Mouse (Mus musculus) liver, embryonic 13.5 days (tissue): Measurements from ENCODE around the gene Pdcd2l. TPM values are rescaled to one million over a fixed set of nuclear protein-coding genes. Genes with fewer than 3 reads are reported as not detected.

Experiments used
- ATAC-seq: fragments of 200-750 bp; cut with Nextera tagmentation; 2 replicates; pipeline ENCODE4 v1.8.0; 2017; ENCODE audit warnings: low read depth, mild to moderate bottlenecking, moderate number of reproducible peaks, moderate library complexity
- DNase-seq: peaks from one replicate; pipeline ENCODE4 v3.0.0; 2022
- H3K27ac ChIP-seq: fragments of 300-500 bp; sonication (generic); 2 replicates; pipeline ENCODE4 v1.5.1; 2015; ENCODE audit warnings: moderate library complexity, mild to moderate bottlenecking, inconsistent platforms
- H3K27me3 ChIP-seq: fragments of 300-500 bp; sonication (generic); 2 replicates; pipeline ENCODE4 v1.6.1; 2015; ENCODE audit warnings: mild to moderate bottlenecking, inconsistent platforms
- H3K36me3 ChIP-seq: fragments of 300-500 bp; sonication (generic); 2 replicates; pipeline ENCODE4 v1.6.1; 2015; ENCODE audit warnings: mild to moderate bottlenecking, inconsistent platforms
- H3K4me1 ChIP-seq: fragments of 300-500 bp; sonication (generic); replicated peaks from 2 replicates; pipeline ENCODE4 v1.6.1; 2015; ENCODE audit warnings: inconsistent platforms
- H3K4me2 ChIP-seq: fragments of 300-500 bp; sonication (generic); 2 replicates; pipeline ENCODE4 v1.6.1; 2015; ENCODE audit warnings: inconsistent platforms, mild to moderate bottlenecking, moderate library complexity
- H3K4me3 ChIP-seq: fragments of 300-500 bp; sonication (generic); replicated peaks from 2 replicates; pipeline ENCODE4 v1.5.1; 2015; ENCODE audit warnings: mild to moderate bottlenecking, inconsistent platforms
- H3K9ac ChIP-seq: fragments of 300-500 bp; sonication (generic); 2 replicates; pipeline ENCODE4 v1.6.1; 2015; ENCODE audit warnings: mild to moderate bottlenecking, inconsistent platforms
- H3K9me3 ChIP-seq: fragments of 300-500 bp; sonication (generic); replicated peaks from 2 replicates; pipeline ENCODE4 v1.6.1; 2016; ENCODE audit warnings: inconsistent platforms
- WGBS: fragments of 180-500 bp; shearing (Covaris S2); methylation state at CpG from one replicate; pipeline ENCODE4 v1.1.7; 2015; ENCODE audit not compliant: insufficient replicate concordance; 5-methylcytosine and 5-hydroxymethylcytosine counted together
- polyA plus RNA-seq: library from polyadenylated mRNA; unstranded; fragments of >200 nt; fragmentation: Nextera tagmentation; extraction: Ambion mirVana; gene quantifications from 2 replicates; pipeline ENCODE4 v1.2.1, GENCODE M21; 2015

Pdcd2l gene
- 31.8 and 32.1 TPM in 2 replicates for polyA plus RNA-seq

- WGBS: 2% methylated on average over 70 of the region's 70 CpGs
- peak within 1 kb of the TSS; percentile 99 for H3K4me3 ChIP-seq
- peak within 1 kb of the TSS; percentile 84 for H3K27ac ChIP-seq
- no peaks in the 10 kb centered on the region for H3K9me3 ChIP-seq
- H3K9ac ChIP-seq: peak within 1 kb of the TSS; percentile 92
- peaks cover 20% of the 10 kb centered on the region for H3K4me1 ChIP-seq
- ATAC-seq: peak; percentile 95
- H3K4me2 ChIP-seq: peak within 1 kb of the TSS; percentile 80
- DNase-seq: peak; percentile 88
- peaks cover 37% of the 10 kb centered on the region for H3K36me3 ChIP-seq
- no peaks in the 10 kb centered on the region for H3K27me3 ChIP-seq
Observed at GRCm38 (mm10) chr7:34196132-34197128, at the start of gene Pdcd2l. Pdcd2l (minus strand) TSS chr7:34196661.

DNA sequence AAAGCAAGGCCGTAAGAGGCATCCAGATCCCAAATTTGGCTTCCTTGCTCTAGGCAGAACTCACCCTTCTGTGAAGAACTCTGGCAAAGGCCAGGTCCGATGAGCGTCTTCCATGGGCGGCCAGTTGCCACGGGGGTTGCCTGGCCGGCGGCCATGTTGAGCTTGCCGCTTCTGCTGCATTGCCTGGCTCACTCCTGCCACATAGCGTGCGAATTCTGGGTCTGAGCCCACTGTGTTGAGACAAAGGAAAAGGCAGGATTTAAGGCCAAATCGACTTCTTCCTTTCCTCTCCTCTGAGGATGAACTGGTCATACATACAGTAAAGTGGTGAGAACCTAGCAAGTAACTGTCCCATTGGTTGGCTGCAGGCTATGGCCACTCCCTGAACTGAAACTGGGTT, 45.7 kb upstream of the Pdcd2l start:
- DNase-seq (no peak), ATAC-seq (no peak)
- Histone ChIP-seq H3K27me3 (no peaks in the 10 kb centered on the region), H3K9ac (no peak overlapping the region), H3K36me3 (peaks cover 81% of the 10 kb centered on the region), H3K4me2 (no peak overlapping the region), H3K9me3 (no peaks in the 10 kb centered on the region), H3K27ac (no peak overlapping the region), H3K4me1 (0 out of 2 replicates have a peak, but pooled peaks cover under 1% of the 10 kb centered on the region), H3K4me3 (no peak overlapping the region)
- 92% methylated on average over 11 of the region's 11 CpGs for WGBS

- no peak overlapping the region for H3K4me2 ChIP-seq
- H3K4me1 ChIP-seq: peaks cover 22% of the 10 kb centered on the region
- H3K4me3 ChIP-seq: no peak overlapping the region
- peaks cover 59% of the 10 kb centered on the region for H3K36me3 ChIP-seq
- DNase-seq (no peak), ATAC-seq (no peak)
- no peak overlapping the region for H3K9ac ChIP-seq
- H3K9me3 ChIP-seq: no peaks in the 10 kb centered on the region
- H3K27ac ChIP-seq: no peak overlapping the region
- WGBS: 85% methylated on average over 5 of the region's 5 CpGs
- H3K27me3 ChIP-seq: no peaks in the 10 kb centered on the region
Observed at GRCm38 (mm10) chr7:34238086-34238485, 41.6 kb upstream of the Pdcd2l start.

DNA sequence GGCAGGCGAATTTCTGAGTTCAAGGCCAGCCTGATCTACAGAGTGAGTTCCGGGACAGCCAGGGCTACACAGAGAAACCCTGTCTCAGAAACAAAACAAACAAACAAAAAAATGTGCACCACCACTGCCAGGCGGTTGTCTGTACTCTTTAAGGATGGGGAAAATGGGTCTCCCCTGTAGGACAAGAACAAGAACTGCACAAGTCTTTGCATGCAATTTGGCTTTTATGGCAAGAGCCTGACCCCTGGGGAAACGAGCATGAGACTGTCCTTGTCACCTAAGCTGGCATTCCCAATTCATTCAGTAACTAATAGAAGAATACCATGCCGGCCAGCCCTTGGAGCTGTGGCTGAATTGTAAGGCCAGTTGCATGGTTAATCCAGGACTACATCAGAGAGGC, 39.1 kb upstream of the Pdcd2l start:
- Histone ChIP-seq H3K9me3 (no peaks in the 10 kb centered on the region), H3K27me3 (no peaks in the 10 kb centered on the region), H3K4me3 (no peak overlapping the region), H3K4me2 (no peak overlapping the region), H3K4me1 (peaks cover 45% of the 10 kb centered on the region), H3K27ac (no peak overlapping the region), H3K36me3 (peaks cover 41% of the 10 kb centered on the region), H3K9ac (no peak overlapping the region)
- ATAC-seq (no peak), DNase-seq (no peak)
- 80% methylated on average over 5 of the region's 5 CpGs for WGBS

DNA sequence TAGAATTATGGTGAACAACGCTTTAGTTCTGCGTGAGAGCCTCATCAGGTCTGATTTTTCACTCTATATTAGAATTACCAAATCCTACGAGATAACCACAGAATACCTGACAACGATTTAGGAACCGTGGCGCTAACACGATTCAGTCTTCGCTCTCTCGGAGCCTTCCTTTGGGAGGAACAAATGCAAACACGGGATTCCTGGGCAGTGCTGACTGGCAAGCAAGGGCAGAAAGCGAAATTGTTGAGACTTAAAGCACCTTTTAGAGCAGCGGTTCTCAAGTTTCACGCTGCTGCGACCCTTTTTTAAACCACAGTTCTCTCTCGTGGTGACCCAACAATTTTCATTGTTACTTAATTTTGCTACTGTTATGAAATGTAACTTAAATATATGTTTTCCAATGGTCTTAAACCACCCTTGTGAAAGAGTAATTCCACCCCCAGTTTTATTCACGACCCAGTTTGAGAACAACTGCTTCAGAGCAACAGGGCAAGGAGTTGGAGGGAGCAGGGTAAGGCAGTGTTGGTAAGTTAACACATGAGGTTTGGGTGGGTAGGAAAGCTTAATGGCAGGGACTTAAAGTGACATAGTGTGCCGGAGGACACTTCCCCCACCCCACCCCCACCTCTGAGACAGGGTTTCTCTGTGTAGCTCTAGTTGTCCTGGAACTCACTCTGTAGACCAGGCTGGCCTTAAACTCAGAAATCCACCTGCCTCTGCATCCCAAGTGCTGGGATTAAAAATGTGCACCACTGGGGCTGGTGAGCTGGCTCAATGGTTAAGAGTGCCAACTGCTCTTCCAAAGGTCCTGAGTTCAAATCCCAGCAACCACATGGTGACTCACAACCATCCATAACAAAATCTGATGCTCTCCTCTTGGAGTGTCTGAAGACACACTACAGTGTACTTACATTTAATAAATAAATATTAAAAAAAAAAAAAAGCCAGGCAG, 38.4 kb upstream of the Pdcd2l start:
- H3K36me3 ChIP-seq: peaks cover 35% of the 10 kb centered on the region
- H3K9me3 ChIP-seq: no peaks in the 10 kb centered on the region
- peak overlapping the region; percentile 67 for H3K4me3 ChIP-seq
- under 1% methylated on average over 17 of the region's 17 CpGs for WGBS
- no peaks in the 10 kb centered on the region for H3K27me3 ChIP-seq
- peaks cover 49% of the 10 kb centered on the region for H3K4me1 ChIP-seq
- peak overlapping the region; percentile 80 for H3K9ac ChIP-seq
- DNase-seq (no peak), ATAC-seq (no peak)
- H3K4me2 ChIP-seq: peak overlapping the region; percentile 92
- H3K27ac ChIP-seq: peak overlapping the region; percentile 85

GRCm38 (mm10) chr7:34233909-34234609, 37.6 kb upstream of the Pdcd2l start:
- peak; percentile 96 for DNase-seq
- no peaks in the 10 kb centered on the region for H3K9me3 ChIP-seq
- ATAC-seq: peak; percentile 89
- peak overlapping the region; percentile 89 for H3K27ac ChIP-seq
- WGBS: under 1% methylated on average over 46 of the region's 46 CpGs
- H3K9ac ChIP-seq: peak overlapping the region; percentile 80
- H3K27me3 ChIP-seq: no peaks in the 10 kb centered on the region
- peak overlapping the region; percentile 67 for H3K4me3 ChIP-seq
- peak overlapping the region; percentile 92 for H3K4me2 ChIP-seq
- peaks cover 27% of the 10 kb centered on the region for H3K36me3 ChIP-seq
- H3K4me1 ChIP-seq: peaks cover 57% of the 10 kb centered on the region

- DNase-seq: no peak
- no peak for ATAC-seq
- Histone ChIP-seq H3K36me3 (peaks cover 22% of the 10 kb centered on the region), H3K27me3 (no peaks in the 10 kb centered on the region), H3K9ac (peak overlapping the region; percentile 80), H3K27ac (peak overlapping the region; percentile 89), H3K4me2 (peak overlapping the region; percentile 92), H3K4me1 (peaks cover 67% of the 10 kb centered on the region), H3K9me3 (no peaks in the 10 kb centered on the region), H3K4me3 (peak overlapping the region; percentile 67)
- WGBS: 37% methylated on average over 7 of the region's 7 CpGs
Observed at GRCm38 (mm10) chr7:34232785-34233725, 36.6 kb upstream of the Pdcd2l start.

GRCm38 (mm10) chr7:34230116-34230515, 33.7 kb upstream of the Pdcd2l start, which contains the start of gene Gpi1:
Gpi1 (minus strand) TSS chr7:34230336.
- Histone ChIP-seq H3K27me3 (no peaks in the 10 kb centered on the region), H3K36me3 (peaks cover 35% of the 10 kb centered on the region), H3K9me3 (no peaks in the 10 kb centered on the region), H3K27ac (peak within 1 kb of the TSS; percentile 84), H3K4me1 (peaks cover 87% of the 10 kb centered on the region), H3K9ac (peak within 1 kb of the TSS; percentile 87), H3K4me2 (peak within 1 kb of the TSS; percentile 96), H3K4me3 (peak within 1 kb of the TSS; percentile 80)
- WGBS: 1% methylated on average over 39 of the region's 39 CpGs
- peak; percentile 76 for DNase-seq
- peak; percentile 70 for ATAC-seq

DNA sequence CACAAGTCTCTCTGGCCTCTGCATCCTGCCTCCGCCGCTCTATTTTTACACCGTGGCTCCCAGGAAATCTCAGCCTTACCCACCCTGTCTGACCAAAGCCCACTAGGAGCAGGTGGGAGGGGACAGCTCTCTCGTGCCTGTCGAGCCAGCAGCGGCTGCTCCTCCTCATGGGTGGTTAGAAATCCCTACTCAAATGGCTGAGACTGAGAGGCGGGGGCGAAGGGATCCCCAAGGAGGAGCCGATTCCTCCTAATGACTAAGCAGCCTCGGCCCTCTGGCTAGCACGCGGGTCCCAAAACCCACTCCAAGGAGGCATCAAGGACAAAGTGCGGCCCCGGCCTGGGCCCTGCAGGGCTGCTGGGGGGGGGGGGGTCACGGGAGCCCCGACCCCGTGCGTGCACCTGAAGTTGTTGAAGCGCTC, 33.2 kb upstream of the Pdcd2l start:
- Histone ChIP-seq H3K4me3 (peak overlapping the region; percentile 80), H3K9ac (peak overlapping the region; percentile 87), H3K4me2 (peak overlapping the region; percentile 96), H3K27me3 (no peaks in the 10 kb centered on the region), H3K9me3 (no peaks in the 10 kb centered on the region), H3K27ac (peak overlapping the region; percentile 84), H3K36me3 (peaks cover 39% of the 10 kb centered on the region), H3K4me1 (peaks cover 83% of the 10 kb centered on the region)
- peak; percentile 37 for DNase-seq
- WGBS: under 1% methylated on average over 19 of the region's 19 CpGs
- peak; percentile 12; the same call in 1 of the 2 replicates for ATAC-seq
